Mouse (Mus musculus): Measurements from ENCODE around the gene Ppp6r1. TPM values are rescaled to one million over a fixed set of nuclear protein-coding genes. Genes with fewer than 3 reads are reported as not detected.

Gene Ppp6r1
- polyA plus RNA-seq (2012; rRNA removed) = 135 and 140 TPM in 2 replicates

DNA sequence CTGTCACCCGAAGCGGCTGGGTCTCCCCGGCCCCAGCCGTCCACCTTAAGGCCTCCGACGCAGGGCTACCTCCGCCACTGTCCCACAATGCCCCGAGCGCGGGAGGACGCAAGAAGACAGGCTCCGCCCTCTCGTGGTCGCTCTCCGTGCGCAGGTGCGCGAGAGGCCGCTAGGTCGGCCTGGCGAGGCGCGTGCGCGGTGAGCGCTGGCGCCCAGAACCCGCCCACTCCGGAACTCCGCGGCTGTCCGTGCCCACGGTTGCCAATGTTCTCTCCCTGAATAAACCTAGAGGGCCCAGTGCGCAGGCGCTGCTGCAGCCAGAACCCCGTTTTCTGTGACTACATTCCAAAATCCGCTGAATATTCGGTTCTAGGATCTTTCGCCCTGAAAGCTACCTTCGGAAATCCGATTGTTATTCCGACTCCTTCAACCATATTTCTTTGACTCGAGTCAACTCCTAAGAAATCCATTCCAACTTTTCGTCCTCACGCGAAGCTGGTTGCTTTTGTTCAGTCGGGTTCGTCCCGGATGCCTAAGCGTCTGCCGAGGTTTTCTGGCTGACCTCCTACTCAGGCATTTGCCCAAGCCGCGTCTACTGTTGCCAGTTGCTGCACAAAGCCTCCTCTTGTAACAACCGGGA, at the start of gene Ppp6r1:
TSS of gene Ppp6r1 (minus strand) at position 108 of the 640 bp plus-strand sequence.

DNA sequence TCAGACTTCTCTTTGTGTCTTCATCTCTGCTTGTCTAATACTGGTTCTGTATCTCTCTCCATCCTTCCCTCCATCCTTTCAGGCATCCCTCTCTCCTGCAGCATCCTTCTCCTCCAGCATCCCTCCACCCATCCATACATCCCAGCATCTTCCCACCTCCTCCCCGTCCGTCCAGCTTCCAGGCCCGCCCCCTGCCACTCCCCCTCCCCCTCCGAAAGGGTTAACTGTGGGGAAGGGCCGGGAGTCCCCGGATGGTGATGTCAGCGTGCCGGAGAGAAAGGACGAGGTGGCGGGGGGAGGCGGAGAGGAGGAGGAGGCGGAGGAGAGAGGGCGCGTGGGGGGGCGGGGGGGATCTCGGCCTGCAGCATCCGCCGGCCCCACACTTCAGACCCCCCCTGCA, 31.6 kb upstream of the Ppp6r1 start, which contains the start of gene Brsk1:
TSS of gene Brsk1 (plus strand) at position 218 of the 400 bp plus-strand sequence.

GRCm38 (mm10) chr7:4684632-4685417, 26.0 kb upstream of the Ppp6r1 start, which contains the start of gene Hspbp1:
Gene Hspbp1 (minus strand): TSS chr7:4685068.

GRCm38 (mm10) chr7:4631031-4631430, 27.8 kb downstream of the Ppp6r1 start, which contains the start of gene Tmem86b:
Gene Tmem86b (minus strand): TSS chr7:4631422.

DNA sequence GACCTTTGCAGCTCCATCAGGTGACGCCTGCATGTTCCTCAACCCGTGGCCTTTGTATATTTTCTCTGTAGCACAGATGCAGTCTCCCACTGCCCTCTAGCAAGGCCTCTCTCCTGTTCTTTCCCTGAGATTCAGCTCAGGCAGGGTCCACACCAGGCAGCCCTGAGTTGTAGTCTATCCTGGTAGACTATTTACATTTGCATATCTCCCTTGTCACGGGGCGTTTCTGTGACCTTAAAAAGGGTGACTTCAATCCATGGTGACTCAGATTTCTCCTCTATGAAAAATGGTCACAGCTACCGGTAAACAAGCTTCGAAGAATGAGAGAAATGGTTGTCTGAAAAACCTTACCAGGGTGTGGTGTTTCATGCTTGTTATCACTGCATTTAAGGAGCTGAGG, 54.9 kb downstream of the Ppp6r1 start, which contains the start of gene Ptprh:
TSS of gene Ptprh (minus strand) at position 169 of the 400 bp plus-strand sequence.

Other genes starting within 250 kb of the Ppp6r1 start
- 19.8 and 32.5 TPM in 2 replicates for gene Rdh13, start 213.4 kb downstream of the Ppp6r1 start, polyA plus RNA-seq (2012; rRNA removed)
- 5.4 and 5.8 TPM in 2 replicates for gene Eps8l1, start 198.3 kb downstream of the Ppp6r1 start, polyA plus RNA-seq (2012; rRNA removed)
- gene Ppp1r12c, start 157.3 kb downstream of the Ppp6r1 start, polyA plus RNA-seq (2012; rRNA removed) = 115 and 125 TPM in 2 replicates
- 0.74 and 0.75 TPM in 2 replicates for gene Tnnt1, start 142.6 kb downstream of the Ppp6r1 start, polyA plus RNA-seq (2012; rRNA removed)
- 1.6 and 1.9 TPM in 2 replicates for gene Tnni3, start 134.8 kb downstream of the Ppp6r1 start, polyA plus RNA-seq (2012; rRNA removed)
- gene Dnaaf3, start 126.6 kb downstream of the Ppp6r1 start, polyA plus RNA-seq (2012; rRNA removed) = 2.7 and 2.8 TPM in 2 replicates
- gene Syt5, start 111.5 kb downstream of the Ppp6r1 start, polyA plus RNA-seq (2012; rRNA removed) = 11.2 and 12.5 TPM in 2 replicates
- gene Ptprh, start 55.0 kb downstream of the Ppp6r1 start, polyA plus RNA-seq (2012; rRNA removed) = 58.9 and 64.2 TPM in 2 replicates
- 11.1 and 15.0 TPM in 2 replicates for gene Tmem86b, start 27.6 kb downstream of the Ppp6r1 start, polyA plus RNA-seq (2012; rRNA removed)
- 43.6 and 46.8 TPM in 2 replicates for gene Hspbp1, start 26.0 kb upstream of the Ppp6r1 start, polyA plus RNA-seq (2012; rRNA removed)
- 5.2 and 6.4 TPM in 2 replicates for gene Brsk1, start 31.6 kb upstream of the Ppp6r1 start, polyA plus RNA-seq (2012; rRNA removed)
- gene Tmem150b, start 66.2 kb upstream of the Ppp6r1 start, polyA plus RNA-seq (2012; rRNA removed) = 21.0 and 24.9 TPM in 2 replicates
- gene Kmt5c, start 81.1 kb upstream of the Ppp6r1 start, polyA plus RNA-seq (2012; rRNA removed) = 187 and 215 TPM in 2 replicates
- 22.5 and 40.9 TPM in 2 replicates for gene Cox6b2, start 94.1 kb upstream of the Ppp6r1 start, polyA plus RNA-seq (2012; rRNA removed)
- gene Fam71e2, start 112.3 kb upstream of the Ppp6r1 start, polyA plus RNA-seq (2012; rRNA removed) = not detected in 2 replicates
- 0.90 and 1.0 TPM in 2 replicates for gene Il11, start 123.8 kb upstream of the Ppp6r1 start, polyA plus RNA-seq (2012; rRNA removed)
- gene Tmem190, start 123.9 kb upstream of the Ppp6r1 start, polyA plus RNA-seq (2012; rRNA removed) = not detected in 2 replicates
- 227 and 263 TPM in 2 replicates for gene Tmem238, start 130.6 kb upstream of the Ppp6r1 start, polyA plus RNA-seq (2012; rRNA removed)
- 405 and 513 TPM in 2 replicates for gene Rpl28, start 133.9 kb upstream of the Ppp6r1 start, polyA plus RNA-seq (2012; rRNA removed)
- gene Ube2s, start 153.6 kb upstream of the Ppp6r1 start, polyA plus RNA-seq (2012; rRNA removed) = 143 and 257 TPM in 2 replicates
- 2.0 and 2.8 TPM in 2 replicates for gene Shisa7, start 185.7 kb upstream of the Ppp6r1 start, polyA plus RNA-seq (2012; rRNA removed)
- 40.8 and 52.6 TPM in 2 replicates for gene Isoc2b, start 211.2 kb upstream of the Ppp6r1 start, polyA plus RNA-seq (2012; rRNA removed)
- 18.6 and 21.4 TPM in 2 replicates for gene Isoc2a, start 218.1 kb upstream of the Ppp6r1 start, polyA plus RNA-seq (2012; rRNA removed)
- 0.08 TPM in 1 of 2 replicates, not detected in the other for gene Gm36210, start 247.5 kb upstream of the Ppp6r1 start, polyA plus RNA-seq (2012; rRNA removed)

All from colon, adult 2 months (tissue).